Mouse (Mus musculus): ENCODE results near the gene Ubl4b. TPM values are rescaled to one million over a fixed set of nuclear protein-coding genes. Genes with fewer than 3 reads are reported as not detected.
A peak's percentile ranks its signal among the peaks of the same experiment; 100 is the strongest.

Ubl4b gene
- total and polyA plus RNA-seq, 2 experiments from 2014 or later, result not detected

DNA sequence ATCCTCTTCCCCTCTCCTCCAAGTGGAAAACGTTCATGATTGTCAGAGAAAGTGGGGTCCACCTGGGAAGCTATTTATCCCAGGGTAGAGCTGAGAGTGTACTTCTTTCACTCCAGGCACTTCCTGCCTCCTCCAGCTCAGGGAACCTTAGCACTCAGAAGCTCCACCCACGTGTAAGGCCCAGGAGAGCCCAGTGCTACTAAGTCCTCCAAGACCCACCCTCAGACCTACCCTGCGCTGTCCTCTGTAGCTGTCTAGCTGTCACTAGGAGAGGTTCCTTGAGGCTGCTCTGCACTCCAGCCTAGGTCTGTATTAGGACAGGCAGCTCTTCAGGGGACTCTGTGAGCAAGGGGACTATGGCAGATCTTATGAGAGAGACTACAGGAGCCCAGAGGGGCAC lies 3.9 kb upstream of the Ubl4b start:
- 30% methylated on average over 3 of the region's 3 CpGs for whole genome bisulfite sequencing
- no peak for DNase-seq
- Histone ChIP-seq H3K27me3 (ENCODE audit: insufficient read depth, low read length) (no peaks in the 10 kb centered on the region), H3K36me3 (ENCODE audit: insufficient read depth) (no peaks in the 10 kb centered on the region), H3K9me3 (ENCODE audit: low read length) (no peaks in the 10 kb centered on the region), H3K27ac (ENCODE audit: low read depth, low read length) (no peak overlapping the region), H3K4me2 (ENCODE audit: low read depth) (no peak overlapping the region), H3K9ac (no peak overlapping the region), H3K4me1 (ENCODE audit: insufficient read depth) (no peaks in the 10 kb centered on the region), H3K4me3 (ENCODE audit: low read depth, low read length) (no peak overlapping the region)
- no peak for ATAC-seq
- TF ChIP-seq CTCF (IDR thresholded peaks at IDR 0.05; ENCODE audit: low read depth), result no peak

DNA sequence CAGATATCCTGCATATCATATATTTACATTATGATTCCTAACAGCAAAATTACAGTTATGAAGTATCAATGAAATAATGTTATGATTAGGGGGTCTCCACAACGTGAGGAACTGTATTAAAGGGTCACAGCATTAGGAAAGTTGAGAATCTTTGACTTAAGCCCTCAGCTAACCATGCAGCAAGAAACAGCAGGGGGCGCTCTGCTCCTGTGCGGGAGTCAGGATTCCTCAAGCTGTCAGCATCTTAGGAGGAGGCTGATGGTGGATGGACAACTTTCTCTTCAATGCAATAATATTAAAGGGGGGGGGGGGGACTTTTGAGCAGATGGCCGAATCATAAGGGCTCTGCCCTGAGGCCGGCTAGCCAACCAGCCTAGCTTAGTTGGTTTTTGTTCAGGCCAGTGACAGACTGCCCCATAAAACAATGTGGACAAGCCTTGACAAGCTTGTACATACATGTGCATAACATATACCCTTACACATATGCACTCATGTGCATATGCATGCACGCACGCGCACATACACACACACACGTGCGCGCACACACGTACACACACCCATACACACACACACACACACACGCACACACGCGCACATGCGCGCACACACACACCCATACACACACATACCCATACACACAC lies 4.3 kb downstream of the Ubl4b start:
- ATAC-seq (peak; percentile 70), DNase-seq (peak; percentile 72)
- Histone ChIP-seq H3K4me1 (ENCODE audit: insufficient read depth) (no peaks in the 10 kb centered on the region), H3K27me3 (ENCODE audit: insufficient read depth, low read length) (no peaks in the 10 kb centered on the region), H3K9me3 (ENCODE audit: low read length) (no peaks in the 10 kb centered on the region), H3K9ac (no peak overlapping the region), H3K27ac (ENCODE audit: low read depth, low read length) (no peak overlapping the region), H3K36me3 (ENCODE audit: insufficient read depth) (no peaks in the 10 kb centered on the region), H3K4me3 (ENCODE audit: low read depth, low read length) (no peak overlapping the region), H3K4me2 (ENCODE audit: low read depth) (no peak overlapping the region)
- peak; percentile 82 for TF ChIP-seq CTCF (IDR thresholded peaks at IDR 0.05; ENCODE audit: low read depth)
- WGBS, result 72% methylated on average over 17 of the region's 17 CpGs

DNA sequence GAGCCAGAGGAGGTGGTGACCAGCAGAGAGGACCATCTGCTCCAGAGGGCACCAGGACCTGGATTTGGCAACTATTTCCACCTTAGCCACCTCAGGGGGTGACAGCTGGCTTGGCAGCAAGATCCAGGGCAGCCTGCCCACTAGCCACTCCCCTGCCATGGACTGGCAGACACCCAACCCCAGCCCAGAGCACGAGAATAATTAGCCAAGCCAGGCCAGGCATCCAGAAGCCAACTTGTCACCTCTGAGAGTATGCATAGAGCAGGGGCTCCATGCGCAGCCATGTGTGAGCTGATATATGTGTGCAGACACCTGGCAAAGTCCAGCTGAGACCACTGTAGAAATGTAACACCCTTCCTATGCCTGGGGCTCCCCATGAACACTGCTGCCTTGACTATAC lies 7.9 kb downstream of the Ubl4b start:
- H3K27ac ChIP-seq (ENCODE audit: low read depth, low read length), result no peak overlapping the region
- no peak overlapping the region for H3K4me3 ChIP-seq (ENCODE audit: low read depth, low read length)
- ATAC-seq, result no peak
- no peaks in the 10 kb centered on the region for H3K9me3 ChIP-seq (ENCODE audit: low read length)
- H3K4me1 ChIP-seq (ENCODE audit: insufficient read depth), result no peaks in the 10 kb centered on the region
- peak; percentile 31 for DNase-seq
- H3K36me3 ChIP-seq (ENCODE audit: insufficient read depth), result no peaks in the 10 kb centered on the region
- no peak overlapping the region for H3K4me2 ChIP-seq (ENCODE audit: low read depth)
- 25% methylated on average over 2 of the region's 2 CpGs for WGBS
- no peak for TF ChIP-seq CTCF (IDR thresholded peaks at IDR 0.05; ENCODE audit: low read depth)
- H3K27me3 ChIP-seq (ENCODE audit: insufficient read depth, low read length), result no peaks in the 10 kb centered on the region
- H3K9ac ChIP-seq, result no peak overlapping the region

DNA sequence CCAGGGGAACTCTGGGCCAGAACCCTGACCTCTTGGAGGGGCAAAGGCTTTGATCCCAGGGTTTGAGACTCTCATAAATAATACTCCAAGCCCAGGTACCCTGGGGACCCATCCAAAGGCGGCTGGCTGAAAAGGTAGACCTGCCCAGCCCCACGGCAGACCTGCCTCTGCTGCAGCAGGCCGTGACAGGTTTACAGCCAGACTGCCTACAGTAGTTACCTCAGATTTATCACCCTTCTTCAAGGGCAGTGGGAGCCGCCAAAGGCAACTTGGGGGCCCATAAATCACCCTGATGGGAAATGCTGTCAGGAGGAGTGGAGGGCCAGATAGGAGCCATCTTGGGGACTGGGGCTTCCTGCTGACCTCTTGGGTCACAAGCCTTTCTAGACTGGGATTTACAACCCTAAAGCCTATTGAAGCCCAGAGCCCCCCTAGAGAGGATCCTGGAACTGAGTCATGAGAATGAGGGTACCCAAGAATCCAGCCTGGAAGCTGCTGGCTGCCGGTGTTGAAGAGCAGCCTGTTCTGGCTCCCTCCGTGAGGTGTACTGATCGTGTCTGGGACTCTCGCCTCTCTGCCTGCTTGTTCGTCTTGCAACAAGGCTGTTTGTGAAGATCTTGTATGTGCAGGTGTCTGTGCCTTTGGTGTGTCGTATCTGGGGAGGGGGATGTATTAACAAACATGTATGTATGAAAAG lies 9.0 kb downstream of the Ubl4b start:
- no peaks in the 10 kb centered on the region for H3K36me3 ChIP-seq (ENCODE audit: insufficient read depth)

DNA sequence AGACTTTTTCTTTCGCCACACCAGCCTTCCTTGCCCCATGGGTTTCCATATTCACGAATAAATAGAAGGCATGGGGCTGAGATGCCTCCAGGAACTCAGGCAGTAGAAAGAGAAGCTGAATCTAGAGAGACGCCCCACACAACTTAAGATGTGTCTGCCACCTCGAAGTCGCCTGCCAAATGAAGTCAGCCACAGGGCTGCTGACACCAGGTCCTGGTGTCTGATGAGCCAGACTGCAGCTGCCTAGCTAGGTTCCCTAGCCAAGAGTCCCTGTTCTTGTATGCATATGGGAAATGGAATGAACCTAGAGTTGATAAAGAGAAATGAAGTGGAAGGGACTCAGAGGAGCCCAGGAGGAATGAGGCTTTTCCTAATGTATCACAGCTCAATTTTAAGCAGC lies 9.6 kb downstream of the Ubl4b start:
- no peaks in the 10 kb centered on the region for H3K27me3 ChIP-seq (ENCODE audit: insufficient read depth, low read length)
- H3K36me3 ChIP-seq (ENCODE audit: insufficient read depth), result no peaks in the 10 kb centered on the region
- no peak overlapping the region for H3K4me3 ChIP-seq (ENCODE audit: low read depth, low read length)
- DNase-seq, result peak; percentile 33
- no peak overlapping the region for H3K9ac ChIP-seq
- H3K4me2 ChIP-seq (ENCODE audit: low read depth), result no peak overlapping the region
- H3K4me1 ChIP-seq (ENCODE audit: insufficient read depth), result no peaks in the 10 kb centered on the region
- WGBS, result 58% methylated on average over 5 of the region's 5 CpGs
- TF ChIP-seq CTCF (IDR thresholded peaks at IDR 0.05; ENCODE audit: low read depth), result no peak
- no peak overlapping the region for H3K27ac ChIP-seq (ENCODE audit: low read depth, low read length)
- peak; percentile 67 for ATAC-seq
- no peaks in the 10 kb centered on the region for H3K9me3 ChIP-seq (ENCODE audit: low read length)

More for the DNA sequence above, 9.0 kb downstream of the Ubl4b start:
- Histone ChIP-seq H3K9me3 (ENCODE audit: low read length) (no peaks in the 10 kb centered on the region), H3K27ac (ENCODE audit: low read depth, low read length) (no peak overlapping the region), H3K4me1 (ENCODE audit: insufficient read depth) (no peaks in the 10 kb centered on the region), H3K9ac (no peak overlapping the region), H3K4me3 (ENCODE audit: low read depth, low read length) (no peak overlapping the region), H3K4me2 (ENCODE audit: low read depth) (no peak overlapping the region), H3K27me3 (ENCODE audit: insufficient read depth, low read length) (no peaks in the 10 kb centered on the region)
- no peak for TF ChIP-seq CTCF (IDR thresholded peaks at IDR 0.05; ENCODE audit: low read depth)
- DNase-seq (no peak), ATAC-seq (no peak)
- 74% methylated on average over 10 of the region's 10 CpGs for WGBS

DNA sequence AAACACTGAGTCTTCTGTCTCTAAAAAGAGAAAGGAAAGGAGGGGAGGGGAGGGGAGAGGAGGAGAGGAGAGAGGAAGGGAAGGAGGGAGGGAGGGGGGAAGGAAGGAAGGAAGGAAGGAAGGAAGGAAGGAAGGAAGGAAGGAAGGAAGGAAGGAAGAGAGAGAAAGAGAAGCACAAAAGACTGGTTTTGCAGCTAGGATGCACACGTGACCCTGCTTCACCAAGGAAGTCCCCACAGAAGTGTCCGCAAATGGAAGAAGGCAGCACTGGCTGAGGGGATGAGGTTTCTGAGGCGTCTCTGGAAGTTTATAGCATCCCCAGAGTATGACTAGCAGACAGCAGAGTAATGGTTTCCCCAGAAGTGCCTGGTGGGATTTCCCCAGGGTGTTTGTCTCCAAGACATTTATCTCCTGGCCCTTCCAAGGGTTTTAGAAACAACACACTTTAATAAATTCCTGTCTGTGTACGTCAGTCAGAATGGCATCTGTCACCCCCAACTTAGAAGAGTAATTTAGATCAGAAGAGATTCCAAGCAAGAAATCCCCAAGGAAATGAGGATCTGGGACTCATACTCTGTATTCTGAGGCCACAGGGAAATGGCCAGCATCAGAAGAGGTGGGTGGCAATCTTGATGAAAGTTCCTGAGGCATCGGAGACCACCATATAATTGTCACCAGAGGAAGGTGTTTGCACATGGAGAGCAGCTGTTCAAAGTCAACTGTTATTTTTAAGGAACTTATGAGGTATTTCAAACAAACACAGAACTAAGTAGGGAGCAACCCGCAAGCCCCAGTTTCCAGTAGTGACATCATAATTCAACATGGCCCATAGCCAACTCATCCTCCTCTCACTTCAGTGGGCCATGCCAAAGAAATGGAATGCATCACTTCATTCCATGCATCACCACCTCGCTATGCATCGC lies 11.5 kb downstream of the Ubl4b start:
- Histone ChIP-seq H3K4me3 (ENCODE audit: low read depth, low read length) (no peak overlapping the region), H3K27me3 (ENCODE audit: insufficient read depth, low read length) (no peaks in the 10 kb centered on the region), H3K36me3 (ENCODE audit: insufficient read depth) (no peaks in the 10 kb centered on the region), H3K27ac (ENCODE audit: low read depth, low read length) (no peak overlapping the region), H3K9ac (no peak overlapping the region), H3K4me2 (ENCODE audit: low read depth) (no peak overlapping the region), H3K4me1 (ENCODE audit: insufficient read depth) (no peaks in the 10 kb centered on the region), H3K9me3 (ENCODE audit: low read length) (no peaks in the 10 kb centered on the region)
- TF ChIP-seq CTCF (IDR thresholded peaks at IDR 0.05; ENCODE audit: low read depth), result no peak
- DNase-seq (no peak), ATAC-seq (no peak)
- 73% methylated on average over 8 of the region's 8 CpGs for WGBS

Measured in forebrain, postnatal 0 days (tissue).